Mouse (Mus musculus) cerebellum, adult (tissue): ENCODE results near the gene Ccndbp1.
"Not testable (repeated sequence)": the region's sequence is repeated elsewhere in the genome, so short reads cannot be mapped to it uniquely, and the experiment has no call there.

Source experiments
- ATAC-seq: cut with Nextera tagmentation; 2 replicates; pipeline ENCODE4 v1.9.2; 2017; ENCODE audit warnings: mild to moderate bottlenecking, moderate library complexity, mixed read lengths; ENCODE audit not compliant: insufficient number of reproducible peaks, low FRiP score, low TSS enrichment

The Ccndbp1 gene

GRCm38 (mm10) chr2:120996607-120997006 is 11.6 kb upstream of the Ccndbp1 start:
- peak; percentile 80; the same call in 1 of the 2 replicates for ATAC-seq

DNA sequence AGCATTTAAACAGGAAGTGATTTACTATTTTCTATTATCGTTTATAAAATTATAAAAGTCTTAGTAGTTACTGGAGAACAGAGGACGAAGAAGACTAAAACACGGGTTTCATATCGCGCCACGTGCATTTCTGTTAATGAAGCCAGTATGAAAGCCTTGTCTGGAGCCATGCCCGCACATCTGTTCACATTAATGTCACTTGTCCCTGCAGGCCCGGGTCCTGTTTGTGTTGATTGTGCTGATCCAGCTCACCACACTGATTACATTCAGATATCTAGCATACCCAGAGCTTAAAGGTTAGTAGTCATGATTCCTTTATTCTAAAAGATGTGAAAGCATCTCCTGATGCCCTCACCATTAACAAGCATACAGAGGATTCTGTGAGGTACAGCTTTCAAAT is 9.3 kb upstream of the Ccndbp1 start:
- no peak for ATAC-seq

DNA sequence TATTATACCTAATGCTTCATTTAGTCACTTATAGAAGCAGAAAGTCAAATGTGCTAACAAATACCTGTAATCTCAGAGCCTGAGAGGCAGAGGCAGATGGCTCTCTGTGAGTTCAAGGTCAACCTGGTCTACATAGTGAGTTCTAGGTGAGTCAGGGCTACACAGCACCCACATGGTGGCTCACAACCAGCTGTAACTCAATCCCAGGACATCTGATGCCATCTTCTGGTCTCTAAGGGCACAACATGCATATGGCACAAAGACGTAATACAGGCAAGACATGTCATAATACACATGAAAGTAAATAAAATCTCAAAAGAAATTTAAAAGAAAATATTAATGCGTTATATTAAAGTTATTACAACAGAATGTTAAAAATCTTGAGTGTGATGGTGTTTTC is 4.6 kb upstream of the Ccndbp1 start:
- no peak for ATAC-seq

DNA sequence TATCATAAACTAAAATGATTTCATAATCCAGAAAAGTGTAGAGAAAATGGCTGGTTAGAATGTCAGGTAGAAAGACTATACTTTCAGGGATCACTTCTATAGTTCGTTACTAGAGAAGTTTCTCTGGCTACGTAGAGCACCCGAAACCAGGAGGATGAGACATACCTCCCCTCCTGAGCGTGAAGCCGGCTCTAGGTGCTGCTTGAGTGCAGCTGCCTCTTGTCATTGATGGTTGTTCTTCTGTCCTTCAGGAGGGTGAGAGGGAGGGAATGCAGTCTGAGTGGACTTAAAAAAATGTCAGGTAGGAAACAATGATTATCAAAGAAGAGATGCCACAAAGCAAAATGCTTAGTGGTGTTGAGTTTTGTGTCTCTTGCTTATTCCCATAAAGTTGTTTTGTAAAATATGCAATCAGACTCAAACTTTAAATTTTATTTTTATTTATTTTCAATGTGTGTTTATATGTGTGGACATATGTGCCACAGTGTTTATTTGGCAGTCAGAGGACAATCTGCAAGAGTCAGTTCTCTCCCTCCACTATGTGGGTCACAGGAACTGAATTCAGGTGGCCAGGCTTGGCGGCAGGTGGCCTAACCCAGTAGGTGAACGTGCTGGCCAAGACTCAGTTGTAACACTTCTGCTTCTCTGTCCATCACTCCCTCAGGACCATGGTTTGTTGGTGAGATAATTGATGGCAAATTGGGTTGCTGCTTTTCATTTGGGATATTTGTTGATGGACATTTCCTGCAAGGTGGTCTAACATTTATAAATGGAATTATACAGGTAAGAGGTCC is 4.0 kb upstream of the Ccndbp1 start:
- ATAC-seq: peak; percentile 82

DNA sequence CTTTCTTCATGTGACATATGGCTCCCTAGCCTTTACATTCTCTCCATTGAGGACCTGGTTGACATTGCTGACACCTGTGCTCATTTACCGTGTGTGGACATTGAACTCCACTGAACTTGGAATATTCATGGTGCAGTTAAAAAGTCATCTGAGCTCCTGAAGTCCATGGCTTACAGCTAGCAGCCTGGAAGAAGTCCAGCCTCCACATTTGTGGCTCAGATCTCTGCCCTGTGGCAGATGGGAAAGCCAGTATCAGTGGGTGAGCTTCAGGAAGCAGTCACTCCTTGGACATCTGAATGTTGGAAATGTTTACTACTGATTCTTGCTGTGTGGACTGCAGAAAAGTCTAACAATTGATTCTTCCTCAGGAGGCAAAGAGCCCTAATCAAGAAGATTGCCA is 1.2 kb upstream of the Ccndbp1 start:
- ATAC-seq: peak; percentile 60; the same call in 1 of the 2 replicates

GRCm38 (mm10) chr2:121008664-121009007 is 433 bp downstream of the Ccndbp1 start:
- no peak for ATAC-seq

- no peak for ATAC-seq
These were observed 971 bp downstream of the Ccndbp1 start for GRCm38 (mm10) chr2:121009071-121009677.

DNA sequence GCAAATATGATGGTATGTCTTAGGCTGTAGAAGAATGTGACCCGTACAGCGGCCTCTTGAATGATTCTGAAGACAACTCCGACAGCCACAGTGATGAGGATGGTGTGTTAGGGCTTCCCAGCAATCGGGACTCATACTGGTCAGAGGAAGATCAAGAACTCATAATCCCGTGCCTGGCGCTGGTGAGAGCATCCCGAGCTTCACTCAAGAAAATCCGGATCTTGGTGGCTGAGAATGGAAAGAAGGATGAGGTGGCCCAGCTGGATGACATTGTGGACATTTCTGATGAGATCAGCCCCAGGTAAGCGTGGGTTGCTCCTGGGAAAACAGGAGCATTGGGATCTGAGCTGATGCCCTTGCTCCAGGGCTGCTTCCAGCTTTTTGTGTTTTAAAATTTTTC is 4.5 kb downstream of the Ccndbp1 start:
- ATAC-seq: no peak

DNA sequence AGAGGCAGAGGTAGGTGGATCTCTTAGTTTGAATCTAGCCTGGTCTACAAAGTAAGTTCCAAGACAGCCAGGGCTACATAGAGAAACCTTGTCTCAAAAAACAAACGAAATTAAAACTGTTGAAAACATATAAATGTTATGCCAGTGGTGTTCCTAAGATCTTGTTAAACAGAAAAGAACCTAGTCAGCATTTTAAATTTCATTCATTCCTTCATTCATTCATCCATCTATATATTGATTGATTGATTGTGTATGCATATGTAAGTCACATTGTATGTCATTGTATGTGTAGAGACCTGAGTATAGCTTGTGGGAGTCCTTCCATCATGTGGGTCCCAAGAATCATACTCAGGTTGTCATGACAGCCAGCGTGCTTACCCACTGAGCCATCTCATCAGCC is 7.3 kb downstream of the Ccndbp1 start:
- no peak for ATAC-seq

DNA sequence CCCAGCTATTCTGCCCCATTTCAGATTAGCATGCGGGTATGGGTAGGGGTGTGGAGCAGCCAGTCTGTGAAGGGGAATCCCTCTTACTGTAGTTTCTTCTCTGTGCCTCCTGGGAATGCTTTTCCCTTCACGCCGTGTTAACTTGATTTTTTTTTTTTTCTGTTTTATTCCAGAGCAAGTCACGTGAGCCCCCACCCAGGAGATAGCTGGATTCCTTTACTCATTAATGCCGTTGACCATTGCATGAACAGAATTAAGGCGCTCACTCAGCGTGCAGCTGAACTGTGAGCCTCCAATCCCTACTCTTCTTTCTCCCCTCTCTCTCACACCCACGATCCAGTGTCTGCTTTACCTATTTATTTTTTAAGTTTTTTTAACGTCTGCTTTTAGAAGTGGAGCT is 8.0 kb downstream of the Ccndbp1 start:
- no peak for ATAC-seq

DNA sequence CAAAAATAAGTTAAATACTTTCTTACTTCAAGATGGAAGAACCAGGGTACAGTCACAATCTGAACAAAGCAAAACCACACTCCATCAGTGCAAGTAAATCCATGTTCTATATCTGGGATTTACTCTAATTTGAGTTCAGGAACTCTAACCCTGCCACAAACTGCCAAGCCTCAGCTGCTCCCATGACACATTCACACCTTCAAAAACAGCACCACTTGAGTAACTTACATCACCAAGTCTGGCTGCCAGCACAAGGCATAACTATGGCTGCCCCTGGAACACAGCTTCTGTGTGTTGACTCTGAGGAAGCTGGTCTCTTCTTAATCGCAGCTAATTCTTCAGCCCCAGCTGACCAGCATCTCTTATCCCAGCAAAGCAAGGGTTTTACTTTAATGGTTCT is 8.9 kb downstream of the Ccndbp1 start:
- no peak for ATAC-seq

DNA sequence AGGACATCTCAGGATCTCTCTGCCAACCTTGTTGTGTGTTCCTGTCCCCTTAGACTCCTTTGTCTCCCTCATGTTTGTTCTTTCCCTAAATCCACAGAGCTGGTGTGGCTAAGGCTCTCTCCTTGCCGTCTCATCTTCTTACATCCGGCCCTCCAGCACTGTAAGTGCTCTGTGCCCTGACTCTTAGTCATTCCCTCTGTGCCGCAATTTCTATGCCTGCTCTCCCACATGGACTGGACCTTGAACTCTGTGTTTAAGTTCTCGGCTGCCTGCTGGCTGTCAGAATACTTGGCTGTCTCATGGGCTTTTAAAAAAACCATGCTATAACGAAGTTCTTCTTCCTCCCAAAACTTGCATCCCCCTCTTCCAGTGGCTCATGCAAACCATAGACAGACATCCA is 14.7 kb downstream of the Ccndbp1 start:
- no peak for ATAC-seq

- ATAC-seq: no peak
These were observed 28.6 kb downstream of the Ccndbp1 start, which contains the start of gene Epb42 for GRCm38 (mm10) chr2:121036733-121037341. TSS of gene Epb42 (minus strand) at chr2:121037072.

DNA sequence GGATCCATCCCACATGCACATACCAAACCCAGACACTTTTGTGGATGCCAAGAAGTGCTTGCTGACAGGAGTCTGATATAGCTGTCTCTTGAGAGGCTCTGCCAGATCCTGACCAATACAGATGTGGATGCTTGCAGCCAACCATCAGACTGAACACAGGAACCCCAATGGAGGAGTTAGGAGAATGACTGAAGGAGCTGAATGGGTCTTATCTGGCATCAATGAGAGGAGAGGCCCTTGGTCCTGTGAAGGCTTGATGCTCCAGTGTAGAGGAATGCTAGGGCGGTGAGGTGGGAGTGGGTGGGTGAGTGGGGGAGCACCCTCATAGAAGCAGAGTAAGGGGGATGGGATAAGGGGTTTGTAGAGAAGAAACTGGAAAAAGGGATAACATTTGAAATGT is 30.6 kb downstream of the Ccndbp1 start:
- ATAC-seq: not testable (repeated sequence)

DNA sequence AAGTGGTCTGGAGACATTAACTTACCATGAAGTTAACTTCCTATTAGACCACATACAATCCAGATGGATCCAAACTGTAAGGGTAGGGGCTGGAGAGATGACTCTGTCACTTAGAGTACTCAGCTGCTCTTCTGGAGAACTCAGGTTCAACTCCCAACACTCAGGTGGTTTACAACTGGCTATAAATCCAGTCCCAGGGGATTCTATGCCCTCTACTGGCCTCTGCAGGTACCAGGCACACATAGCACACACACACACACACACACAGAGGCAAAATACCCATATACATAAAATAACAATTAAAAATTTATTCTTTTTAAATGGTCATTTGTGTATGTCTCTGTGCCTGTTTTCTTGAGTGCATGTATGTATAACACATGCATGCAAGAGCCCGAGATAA is 31.2 kb downstream of the Ccndbp1 start:
- no peak for ATAC-seq

- ATAC-seq: no peak; the same call in 1 of the 2 replicates
These were observed 32.9 kb downstream of the Ccndbp1 start for GRCm38 (mm10) chr2:121041098-121041497.

GRCm38 (mm10) chr2:121045653-121046052 is 37.5 kb downstream of the Ccndbp1 start:
- no peak for ATAC-seq

DNA sequence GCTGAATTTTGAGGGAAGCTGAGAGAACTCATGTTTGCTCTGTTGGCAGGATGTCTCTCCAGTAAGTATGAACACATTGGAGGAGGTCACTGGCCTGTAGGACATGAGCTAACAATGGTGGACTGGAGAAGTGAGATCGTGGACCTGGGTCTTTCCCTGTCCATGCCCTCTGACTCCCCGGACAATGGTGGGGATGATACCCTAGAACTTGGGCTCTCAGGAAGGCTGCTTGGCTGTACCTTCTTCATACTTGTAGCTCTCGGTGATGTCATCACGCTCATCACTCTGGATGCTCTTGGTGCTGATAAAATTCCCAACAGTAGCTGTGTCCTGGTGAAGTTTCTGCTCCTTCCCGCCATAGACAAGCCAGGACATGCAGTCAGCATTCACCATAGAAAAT is 44.0 kb downstream of the Ccndbp1 start:
- no peak for ATAC-seq

DNA sequence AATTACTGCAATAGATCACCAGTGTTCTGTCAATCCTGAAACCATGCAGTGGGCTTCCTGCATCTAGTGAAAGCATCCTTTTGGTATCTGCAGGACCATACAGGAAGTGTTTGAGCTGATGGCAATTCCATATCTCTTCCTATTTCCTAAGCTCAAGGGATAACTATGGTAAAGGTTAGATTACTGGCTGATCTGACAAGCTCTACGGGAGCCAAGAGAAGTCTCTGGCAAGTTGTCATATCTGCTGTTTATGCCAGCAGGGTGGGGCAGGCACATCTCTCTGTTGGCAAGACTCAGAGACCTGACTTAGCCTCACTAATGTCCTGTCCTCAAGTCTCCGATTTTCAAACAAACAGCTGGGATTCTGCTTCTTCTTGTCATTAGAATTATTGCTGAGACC is 45.9 kb downstream of the Ccndbp1 start:
- 0 out of 2 replicates have a peak, but pooled peaks have one; percentile 49 for ATAC-seq

GRCm38 (mm10) chr2:121055915-121056314 is 47.7 kb downstream of the Ccndbp1 start:
- ATAC-seq: no peak

DNA sequence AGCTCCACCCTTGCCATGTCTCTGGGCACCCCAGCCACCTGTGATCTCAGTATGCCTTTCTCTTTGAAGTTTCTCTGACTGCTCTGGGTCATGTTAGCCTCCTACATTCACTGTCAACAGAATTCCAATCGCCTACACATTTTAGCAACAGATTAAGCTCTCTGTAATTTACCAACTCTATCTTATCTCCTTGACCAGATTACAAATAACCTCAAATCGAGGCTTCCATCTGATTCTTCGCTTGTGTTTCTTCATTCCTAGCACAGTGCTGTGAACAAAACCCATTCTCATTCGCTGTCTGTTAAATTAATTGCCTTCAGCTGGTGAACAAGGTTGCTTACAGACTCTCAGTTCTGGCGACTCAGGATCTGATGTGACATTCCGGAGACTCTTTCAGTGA is 49.8 kb downstream of the Ccndbp1 start:
- no peak for ATAC-seq

DNA sequence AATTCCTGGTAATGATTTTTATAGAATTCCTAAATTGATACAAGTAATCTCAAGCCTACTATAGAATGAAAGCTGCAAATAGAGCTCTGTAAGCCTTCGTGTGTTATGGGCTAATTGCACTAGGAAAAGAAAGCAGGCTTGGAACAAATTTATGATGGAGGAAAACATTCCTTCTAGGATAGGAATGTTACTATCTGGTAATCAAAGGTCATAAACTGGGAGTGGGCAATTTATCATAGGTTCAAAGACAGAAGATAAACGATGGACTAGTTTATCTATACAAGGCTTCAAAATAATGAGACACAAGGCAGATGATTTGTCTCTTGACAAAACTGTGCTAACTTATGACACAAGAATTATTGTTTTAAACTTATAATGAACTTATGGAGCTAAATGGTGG is 53.1 kb downstream of the Ccndbp1 start:
- ATAC-seq: no peak
